Mouse (Mus musculus) ZHBTc4 (cell line): ENCODE data around the gene Sox15.
"Not testable (repeated sequence)": the region's sequence is repeated elsewhere in the genome, so short reads cannot be mapped to it uniquely, and the experiment has no call there.

Experiments used
- DNase-seq: peaks from one replicate; pipeline ENCODE4 v3.0.0-alpha.2; 2011; ENCODE audit warnings: low read depth, low spot score

Gene Sox15

DNA sequence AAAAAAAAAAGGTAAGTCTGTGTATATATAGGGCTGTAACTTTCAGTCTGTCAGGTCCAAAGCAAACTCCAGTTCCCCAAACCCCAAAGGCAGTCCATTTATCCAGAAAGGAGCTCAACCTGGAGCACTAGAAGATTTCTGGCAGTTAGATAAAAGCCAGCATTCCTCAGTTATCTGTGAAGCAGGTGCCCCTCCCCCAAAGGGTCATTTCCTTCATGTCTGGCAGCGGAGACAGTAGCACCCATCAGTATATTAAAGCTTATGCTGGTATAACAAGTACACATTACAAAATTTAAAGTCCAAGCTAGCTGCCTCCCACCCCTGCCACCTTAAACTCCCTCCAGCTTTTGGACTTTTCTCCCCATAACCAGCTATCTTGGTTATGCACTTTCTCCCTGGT is 44.5 kb downstream of the Sox15 start:
- DNase-seq = no peak

GRCm38 (mm10) chr11:69702886-69703285 is 47.8 kb downstream of the Sox15 start:
- DNase-seq = not testable (repeated sequence)

GRCm38 (mm10) chr11:69703381-69703780 is 48.3 kb downstream of the Sox15 start:
- DNase-seq = not testable (repeated sequence)

DNA sequence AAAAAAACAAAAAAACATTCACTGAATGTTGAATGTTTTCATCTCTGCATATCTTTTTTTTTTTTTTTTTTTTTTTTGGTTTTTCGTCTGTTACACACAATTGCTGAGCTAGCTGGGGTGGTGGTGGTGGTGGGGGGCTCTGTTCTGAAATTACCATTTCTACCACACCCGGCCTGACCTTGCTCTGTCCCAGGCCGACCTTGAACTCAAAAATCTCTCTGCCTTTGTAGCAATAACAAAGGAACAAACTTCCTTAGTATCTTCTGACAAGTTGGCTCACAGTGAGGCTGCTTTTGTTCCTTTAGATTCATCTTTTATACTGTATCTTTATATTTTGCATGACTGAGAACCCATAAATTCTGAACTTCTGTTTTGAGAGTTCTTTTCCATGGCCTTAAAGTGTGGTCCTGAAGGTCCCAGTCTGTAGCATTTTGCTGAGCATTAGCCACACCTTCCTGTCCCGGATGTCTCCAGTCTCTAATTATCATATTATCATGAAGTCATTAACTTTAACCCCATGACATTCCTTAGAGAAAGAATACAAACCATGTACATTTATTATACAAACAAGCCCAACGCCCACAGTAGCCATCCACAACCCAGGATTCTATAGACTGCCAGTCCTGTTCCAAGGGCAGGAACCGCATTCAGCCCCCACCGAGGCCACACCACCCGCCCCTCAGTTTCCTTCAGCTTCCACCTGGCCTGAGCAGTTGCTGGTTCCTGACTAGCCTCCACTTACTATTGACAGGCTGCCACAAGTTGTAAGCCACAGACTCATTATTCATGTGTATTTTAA is 48.9 kb downstream of the Sox15 start:
- DNase-seq = peak; percentile 92

DNA sequence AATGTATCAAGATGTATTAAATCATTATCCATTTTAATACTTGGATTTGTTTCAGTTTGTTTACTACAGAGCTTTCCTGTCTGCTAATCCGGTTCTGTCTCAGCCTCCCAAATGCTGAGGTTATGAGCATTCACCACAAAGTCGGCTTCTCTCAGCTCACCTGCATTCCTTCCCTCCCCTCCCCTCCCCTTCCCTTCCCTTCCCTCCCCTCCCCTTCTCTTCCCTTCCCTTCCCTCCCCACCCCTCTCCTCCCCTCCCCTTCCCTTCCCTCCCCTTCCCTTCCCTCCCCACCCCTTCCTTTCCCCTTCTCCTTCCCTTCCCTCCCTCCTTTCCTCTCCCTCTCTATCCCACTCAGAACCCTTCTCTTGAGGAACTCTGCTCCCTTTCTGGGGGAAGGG is 49.5 kb downstream of the Sox15 start:
- peak; percentile 78 for DNase-seq
